Mouse (Mus musculus) left cerebral cortex, adult 8-10 months (tissue): ENCODE measurements at regions not wholly inside any gene's neighbourhood (a gene's known extent, or its start where the extent isn't known, plus 50 kb on each side); places are given as distances from the start of the nearest gene placed in this dataset.
A peak's percentile ranks its signal among the peaks of the same experiment; 100 is the strongest.

Source experiments
- DNase-seq, 2 experiments: peaks; one replicate each; pipeline ENCODE4 v3.0.0; 2022; ENCODE audit warnings: low spot score in 2 of 2

GRCm38 (mm10) chr13:53807791-53808525 lies 247.5 kb downstream of the Drd1 start:
- no peak for DNase-seq

- DNase-seq = no peak
These were observed 249.6 kb downstream of the Drd1 start for GRCm38 (mm10) chr13:53805872-53806271.

DNA sequence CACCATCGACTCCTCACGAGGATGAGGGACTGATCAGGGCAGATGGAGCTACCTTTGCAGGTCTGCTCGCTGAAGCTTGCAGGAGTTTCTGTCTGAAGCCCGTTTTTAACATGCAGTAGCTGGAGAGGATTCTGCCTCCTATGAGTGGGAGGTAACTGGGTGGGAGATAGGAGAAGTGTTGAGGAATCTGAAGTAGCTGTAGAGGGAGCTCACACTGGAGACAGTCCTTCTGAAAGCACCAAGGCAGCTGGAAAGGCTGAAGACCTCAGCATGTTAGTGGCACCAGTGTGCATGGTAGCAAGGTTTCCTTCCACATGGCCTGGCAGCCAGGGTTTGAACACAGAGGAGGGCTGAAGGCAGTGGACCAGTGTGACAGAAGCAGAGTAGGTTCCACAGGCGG lies 254.5 kb downstream of the Drd1 start:
- DNase-seq = no peak

GRCm38 (mm10) chr13:53788809-53789208 lies 266.7 kb downstream of the Drd1 start:
- DNase-seq = no peak

DNA sequence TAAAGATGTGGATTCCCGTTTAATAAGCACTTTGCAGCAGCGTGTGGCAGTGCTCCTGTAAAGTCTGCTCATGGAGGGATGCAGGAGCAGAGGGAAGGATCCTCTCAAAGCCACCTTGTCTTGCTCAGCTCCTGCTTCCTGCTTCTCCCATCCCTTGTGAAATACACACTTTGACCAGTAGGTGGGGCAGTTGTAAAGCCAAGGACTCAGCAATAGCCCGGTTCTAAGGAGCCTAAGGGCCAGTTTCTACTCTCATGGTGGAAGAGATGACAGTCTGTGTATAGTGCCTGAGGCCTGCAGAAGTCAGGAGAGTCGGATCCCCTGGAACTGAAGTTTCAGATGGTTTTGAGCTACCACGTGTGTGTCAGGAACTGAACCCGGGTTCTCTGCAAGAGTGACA lies 272.0 kb downstream of the Drd1 start:
- peak; percentile 54 to 59 for DNase-seq

DNA sequence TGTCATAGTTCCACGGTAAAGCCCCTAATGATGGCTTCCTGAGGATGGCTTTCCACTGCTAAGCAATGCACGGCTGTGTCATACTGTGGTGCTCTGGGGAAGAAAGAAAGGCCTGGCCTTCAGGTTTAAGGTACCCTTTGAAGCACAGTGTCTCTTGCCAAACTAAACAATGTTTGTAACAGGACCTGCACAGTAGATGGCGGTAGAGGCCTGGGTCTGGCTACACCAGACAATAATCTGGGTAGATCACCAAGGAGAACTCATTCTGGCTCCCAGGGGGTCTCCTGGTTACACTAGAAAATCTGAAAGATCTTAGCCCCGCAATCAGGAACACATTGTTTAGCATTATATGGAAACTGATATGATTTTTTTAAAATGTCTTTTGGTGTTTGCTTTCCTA lies 276.4 kb downstream of the Drd1 start:
- no peak for DNase-seq

GRCm38 (mm10) chr13:53776421-53776820 lies 279.1 kb downstream of the Drd1 start:
- no peak for DNase-seq

GRCm38 (mm10) chr13:53775687-53776086 lies 279.8 kb downstream of the Drd1 start:
- no peak for DNase-seq

DNA sequence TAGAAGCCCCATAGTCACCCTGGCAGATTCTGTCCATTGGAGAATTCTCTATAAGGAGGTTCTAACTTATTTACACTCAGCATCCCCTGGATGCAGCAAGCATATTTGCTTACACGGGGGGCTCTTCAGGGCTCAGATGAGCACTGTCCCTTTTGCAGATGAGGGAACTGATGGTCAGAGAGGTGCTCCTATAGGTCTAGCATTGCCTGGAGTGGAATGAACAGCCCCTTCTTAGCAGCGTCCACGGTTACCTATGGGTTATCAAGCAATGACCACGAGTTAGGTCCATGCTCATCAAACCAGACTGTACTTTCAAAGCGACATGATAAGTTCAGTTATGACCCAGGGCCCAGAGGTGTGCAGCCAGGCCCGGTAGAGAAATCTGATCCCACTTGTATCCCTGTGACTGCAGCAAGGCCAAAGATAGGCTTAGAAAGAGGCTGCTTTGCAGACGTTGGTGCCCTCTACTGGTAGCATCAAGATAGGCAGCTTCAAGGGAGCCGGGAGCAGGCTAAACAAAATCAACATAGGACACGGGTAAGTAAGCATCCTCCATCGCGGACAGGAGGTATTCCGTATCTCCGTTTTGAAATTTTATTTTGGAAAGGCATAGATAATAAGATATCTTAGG lies 290.8 kb downstream of the Drd1 start:
- DNase-seq = peak in 1 of 2 experiments; percentile 24

DNA sequence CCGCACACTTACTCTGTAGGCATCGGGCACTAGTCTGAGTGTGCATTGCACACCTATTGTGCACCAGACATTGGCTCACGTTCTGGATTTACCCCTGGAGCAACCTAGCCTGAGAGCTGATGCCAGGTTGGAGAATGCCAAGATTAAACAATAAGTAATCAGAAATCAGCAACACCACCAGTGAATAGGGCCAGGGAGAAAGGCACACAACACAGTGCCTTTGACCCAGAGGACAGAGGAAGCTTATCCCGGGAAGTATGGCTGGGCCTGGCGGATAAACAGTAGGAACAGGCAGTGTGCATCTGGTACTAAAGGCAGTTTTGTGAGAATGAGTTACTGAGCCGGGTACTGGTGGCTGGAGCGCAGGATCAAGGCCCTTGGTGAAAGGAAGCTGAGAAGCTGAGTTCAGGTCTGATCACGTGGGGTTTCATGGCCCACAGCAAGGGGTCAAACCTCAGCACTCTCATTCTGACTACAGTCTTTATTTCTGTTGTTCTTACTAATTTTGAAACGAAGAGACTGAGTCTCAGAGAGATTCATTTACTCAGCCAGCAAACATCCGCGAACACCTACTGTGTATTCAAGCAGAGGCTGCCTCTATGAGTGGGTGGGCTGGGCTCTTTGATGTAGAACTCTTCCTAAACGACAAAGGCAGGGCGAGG lies 284.8 kb upstream of the Msx2 start:
- no peak for DNase-seq

DNA sequence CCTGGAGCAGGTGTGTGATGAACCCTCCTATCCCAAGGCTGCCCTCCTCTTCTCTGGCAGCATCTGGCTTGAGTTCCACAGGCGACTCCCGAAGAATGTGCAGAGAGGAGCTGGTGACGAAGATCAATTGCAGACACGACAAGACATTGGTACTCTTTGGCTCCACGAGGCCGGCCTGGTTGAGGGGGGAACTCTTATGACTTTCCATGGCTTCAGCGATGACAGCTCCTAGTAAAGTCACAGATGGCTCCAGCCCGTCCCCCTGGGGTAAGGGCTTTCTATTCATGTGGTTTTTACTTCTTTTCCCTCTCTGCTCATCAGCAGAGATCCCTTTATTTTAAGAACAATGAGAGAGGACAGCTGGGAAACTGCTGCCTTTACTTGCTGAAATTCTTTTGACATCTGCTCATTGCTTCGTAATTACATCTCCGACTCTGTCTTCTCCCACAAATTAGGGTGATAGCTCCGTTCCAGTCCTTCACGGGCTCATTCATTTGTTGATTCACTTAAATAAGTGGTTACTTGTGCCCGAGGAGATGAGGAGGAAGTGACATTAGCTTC lies 284.2 kb upstream of the Msx2 start:
- DNase-seq = no peak

GRCm38 (mm10) chr13:53755046-53755615 lies 282.3 kb upstream of the Msx2 start:
- DNase-seq = no peak

DNA sequence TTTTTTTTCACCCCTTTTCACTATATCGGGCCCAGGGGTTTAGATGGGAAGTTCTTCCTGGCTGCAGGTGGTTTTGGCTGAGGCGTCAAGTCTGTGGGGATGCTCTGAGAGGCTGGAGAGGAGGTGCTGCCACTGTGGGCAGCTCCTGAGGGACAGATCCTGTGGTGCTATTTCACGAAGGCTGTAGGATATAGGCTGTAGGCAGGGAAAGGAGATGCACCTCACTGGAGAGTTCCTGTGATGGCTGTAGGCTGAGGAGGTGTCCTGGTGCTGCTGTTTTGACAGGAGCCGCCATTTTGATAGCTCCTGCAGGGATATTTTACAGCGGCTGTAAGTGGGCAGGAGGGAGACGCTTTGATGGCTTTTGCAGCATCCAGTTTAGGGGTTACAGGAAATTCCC lies 280.2 kb upstream of the Msx2 start:
- no peak for DNase-seq

DNA sequence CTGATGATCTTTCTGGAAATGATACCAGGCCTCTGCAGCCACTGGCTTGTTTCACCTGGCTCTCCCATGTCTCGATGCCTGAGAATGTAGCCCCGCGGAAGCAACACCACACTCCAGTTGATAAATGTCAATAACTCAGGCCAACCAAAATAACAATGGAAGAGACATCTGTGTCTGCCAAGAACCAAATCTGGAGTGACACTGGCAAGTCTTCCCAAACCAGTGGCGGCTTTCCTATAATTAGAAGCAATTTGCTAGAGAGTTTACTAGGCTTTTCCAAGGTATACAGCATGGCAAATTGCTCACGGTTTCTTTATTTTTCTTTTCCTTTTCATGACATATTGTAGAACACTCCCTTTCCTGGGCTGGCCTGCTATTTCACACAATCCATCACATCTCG lies 268.1 kb upstream of the Msx2 start:
- DNase-seq = no peak

DNA sequence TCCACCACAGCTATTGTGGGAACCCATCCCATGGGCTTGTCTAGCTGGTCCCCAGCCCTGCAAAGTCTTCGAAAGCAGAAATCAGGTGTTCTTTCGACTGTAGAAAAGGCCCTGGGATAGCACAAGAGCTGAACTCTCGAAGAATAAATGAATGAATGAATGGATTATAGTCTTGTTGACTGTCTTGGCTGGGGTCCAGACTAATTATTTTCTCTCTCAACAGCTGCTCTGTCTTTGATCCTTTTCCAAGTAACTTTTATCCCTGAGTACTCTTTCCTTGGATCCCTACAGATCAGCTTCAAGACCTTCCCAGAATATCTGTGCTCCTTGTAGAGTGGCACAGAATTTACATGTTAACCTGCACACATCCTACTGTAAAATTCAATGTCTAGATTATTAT lies 266.3 kb upstream of the Msx2 start:
- DNase-seq = no peak

DNA sequence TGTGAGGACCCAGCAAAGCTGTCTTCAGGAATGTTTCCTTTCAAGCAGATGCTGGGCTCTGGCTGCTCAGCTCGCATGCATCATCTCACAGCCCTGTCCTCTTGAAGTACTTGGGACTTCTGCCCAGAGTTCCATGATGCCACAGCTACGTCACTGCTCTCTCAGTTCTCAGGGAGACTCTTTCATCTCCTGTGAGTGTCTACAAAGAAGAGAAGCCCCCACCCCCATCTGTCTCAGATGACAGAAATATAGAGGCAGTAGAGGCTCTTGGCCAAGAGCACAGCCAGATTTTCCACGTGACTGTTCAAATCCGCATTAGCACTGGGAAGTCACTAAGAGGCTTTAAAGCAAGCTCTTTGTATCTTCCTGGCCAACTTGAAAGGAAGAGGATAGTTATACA lies 262.1 kb upstream of the Msx2 start:
- DNase-seq = no peak

GRCm38 (mm10) chr13:53730259-53730902 lies 257.5 kb upstream of the Msx2 start:
- DNase-seq = no peak

GRCm38 (mm10) chr13:53729848-53730247 lies 257.0 kb upstream of the Msx2 start:
- no peak for DNase-seq

DNA sequence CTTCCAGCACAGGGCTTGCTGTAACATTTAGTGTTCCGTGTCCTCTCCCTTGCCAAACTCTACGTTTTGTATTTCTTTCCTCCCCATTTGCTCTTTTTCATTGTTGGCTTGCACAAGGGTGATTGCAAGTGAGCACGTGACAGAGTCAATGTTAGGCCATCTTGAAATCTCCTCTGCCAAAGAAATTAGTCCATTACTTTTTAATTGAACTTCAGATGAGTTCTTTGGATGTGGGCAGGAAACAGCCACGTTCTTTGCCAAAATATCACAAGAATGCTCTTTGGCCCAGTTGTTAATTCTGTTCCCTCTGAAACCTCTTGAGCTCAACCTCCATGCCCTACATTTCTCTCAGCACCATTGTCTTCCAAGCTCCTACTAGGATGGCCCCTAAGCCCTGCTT lies 253.2 kb upstream of the Msx2 start:
- no peak for DNase-seq

DNA sequence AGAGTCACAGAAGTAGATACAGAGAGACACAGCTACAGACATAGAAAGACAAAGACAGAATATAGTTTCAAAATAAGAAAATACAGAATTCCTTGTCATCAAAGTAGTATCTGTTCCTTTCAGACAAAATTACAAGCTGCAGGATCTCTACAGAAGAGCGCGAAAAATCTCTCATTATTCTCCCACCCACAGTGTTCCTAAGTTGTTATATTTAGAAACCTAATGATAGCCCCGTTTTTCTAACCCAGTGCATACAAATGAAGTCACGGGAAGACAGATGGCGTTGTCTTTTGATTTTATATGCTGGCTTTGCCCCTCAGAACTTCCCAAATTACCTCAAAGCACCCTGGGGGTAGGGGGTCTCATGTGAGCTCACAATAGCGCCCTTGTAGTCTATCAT lies 250.0 kb upstream of the Msx2 start:
- DNase-seq = no peak

DNA sequence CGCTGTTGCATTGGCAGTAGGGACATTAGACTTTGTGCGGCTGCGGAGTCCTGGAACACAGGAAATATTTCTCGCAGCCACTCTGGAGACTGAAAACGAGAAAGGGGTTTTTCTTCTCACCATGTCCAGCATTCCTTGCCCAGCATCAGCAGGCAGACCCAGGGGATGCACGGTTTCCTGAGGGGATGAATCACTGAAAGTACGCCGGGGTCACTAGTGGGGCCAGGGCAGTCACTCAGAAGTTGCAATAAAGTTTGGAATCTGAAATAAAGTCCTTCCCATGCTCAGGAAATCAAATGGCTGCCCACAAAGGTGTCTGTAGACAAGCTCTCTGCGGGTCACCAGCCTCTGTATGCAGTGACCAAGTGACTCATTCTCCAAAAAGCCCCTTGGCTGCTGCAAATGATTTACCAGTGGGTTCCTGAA lies 248.2 kb upstream of the Msx2 start:
- no peak for DNase-seq

DNA sequence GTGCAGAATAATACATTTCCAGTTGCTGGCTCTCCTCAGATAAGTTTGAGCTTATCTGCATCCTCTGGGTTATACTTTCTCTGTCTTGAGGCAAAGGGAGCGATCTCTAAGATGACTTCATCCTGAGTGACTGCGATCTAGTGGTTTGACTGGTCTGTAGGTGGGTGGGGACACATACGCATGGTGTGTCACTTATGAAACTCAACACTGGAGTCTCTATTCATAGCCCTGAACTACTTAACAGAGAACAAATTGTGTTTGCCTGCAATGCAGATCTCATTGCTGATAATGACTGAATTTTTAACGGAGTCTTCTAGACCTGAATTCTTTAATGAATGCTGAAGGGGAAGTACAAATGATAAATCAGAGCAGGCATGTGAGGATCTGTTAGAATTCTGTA lies 244.7 kb upstream of the Msx2 start:
- no peak for DNase-seq
